Mouse (Mus musculus): ENCODE measurements around the gene Acad8. TPM values are rescaled to one million over a fixed set of nuclear protein-coding genes. Genes with fewer than 3 reads are reported as not detected.

The Acad8 gene
- total RNA-seq (2023) = 10 to 100 TPM in 1 of 2 experiments, 1 to 10 TPM in 1; 9.1 to 13.9 TPM

DNA sequence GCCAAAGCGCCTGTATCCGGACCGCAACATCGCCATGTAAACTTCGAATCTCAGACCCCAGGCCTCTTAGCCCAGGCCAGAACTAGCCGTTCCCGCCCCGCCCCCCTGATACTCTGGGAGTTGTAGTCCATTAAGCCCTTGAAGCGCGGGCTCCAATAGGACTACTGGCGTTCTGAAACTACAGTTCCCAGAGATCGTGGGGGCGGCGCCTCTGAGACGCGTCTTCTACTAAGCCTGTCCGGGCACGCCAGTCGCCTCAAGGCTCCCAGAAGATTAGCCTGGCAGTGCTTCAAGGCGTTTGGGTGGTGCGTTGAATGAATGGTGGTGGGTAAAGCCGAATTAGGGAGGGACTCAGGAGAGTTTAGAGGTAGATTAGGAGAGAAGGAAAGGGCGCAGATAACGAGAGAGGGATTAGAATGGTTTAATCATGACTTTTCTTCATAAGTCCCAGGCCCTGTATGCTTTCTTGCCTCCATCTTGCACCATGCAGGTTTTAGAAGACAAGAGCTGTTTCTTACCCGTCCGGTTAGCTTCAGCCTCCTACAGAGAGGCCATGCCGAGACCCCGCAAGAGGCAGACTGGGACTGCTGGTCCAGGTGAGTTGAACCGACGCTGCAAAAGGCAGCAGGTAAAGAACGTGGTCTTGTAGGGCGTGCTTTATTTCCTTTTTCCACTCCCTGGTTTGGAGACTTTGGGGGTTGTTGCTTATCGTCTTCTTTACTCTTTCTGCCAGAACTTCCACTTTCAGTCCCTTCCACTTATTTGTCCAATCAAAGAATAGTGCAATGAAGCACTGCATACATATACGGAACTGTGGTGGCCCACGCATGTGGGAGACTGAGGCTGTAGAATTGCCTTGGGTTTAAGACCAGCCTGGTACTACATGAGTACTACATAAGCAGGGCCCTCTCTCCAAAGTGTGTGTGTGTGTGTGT, at the start of gene Acad8, which contains the start of gene Thyn1:
Gene Acad8, minus strand, starts transcription at position 106 of the 935 bp plus-strand sequence.
Gene Thyn1, plus strand, starts transcription at position 250 of the 935 bp plus-strand sequence.

DNA sequence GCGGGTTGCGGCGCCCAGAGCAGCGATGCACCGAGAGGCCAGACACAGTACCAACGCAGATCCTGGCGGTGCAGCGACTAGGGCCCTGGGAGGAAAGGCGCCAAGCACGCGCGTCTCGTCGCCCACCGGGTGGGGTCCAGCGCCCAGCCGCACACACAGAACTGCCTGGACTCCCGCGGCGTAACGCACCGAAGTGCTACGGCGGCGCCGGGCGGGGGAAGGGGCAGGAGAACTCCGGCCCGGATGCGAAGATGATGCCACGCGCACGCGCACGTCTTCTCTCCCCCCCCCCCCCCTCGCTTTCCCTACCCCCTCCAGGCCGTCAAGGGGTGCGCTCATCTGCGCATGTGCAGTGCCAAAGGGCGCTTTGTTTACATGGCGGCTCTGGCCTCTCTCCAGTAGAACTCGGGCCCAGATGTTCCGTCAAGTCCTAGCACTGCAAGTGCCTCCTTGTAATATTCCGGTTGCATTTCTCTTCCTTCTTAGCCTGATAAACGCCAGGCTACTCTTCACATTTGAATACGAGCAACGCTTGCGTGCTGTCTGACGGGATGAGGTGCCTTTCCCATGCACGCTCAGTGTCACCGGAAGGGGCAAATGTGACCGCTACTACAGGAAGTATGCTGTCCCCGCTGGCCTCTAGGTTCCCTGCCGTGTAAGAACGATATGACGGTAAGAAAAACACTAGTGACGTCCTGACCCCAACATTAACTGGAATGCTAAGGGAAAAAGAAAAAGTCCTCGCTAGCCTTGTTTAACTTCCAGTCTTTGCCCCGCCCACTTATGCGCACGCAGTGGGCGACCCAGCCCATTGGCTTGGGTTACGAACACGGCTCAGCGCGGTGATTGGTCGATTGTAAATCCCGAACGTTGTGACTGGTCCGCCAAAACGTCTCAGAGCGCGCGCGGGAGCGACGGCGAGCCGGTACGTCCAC, 30.7 kb upstream of the Acad8 start, which contains the start of the genes Vps26b and Ncapd3:
Gene Vps26b, minus strand, starts transcription at position 238 of the 935 bp plus-strand sequence.
Gene Ncapd3, plus strand, starts transcription at position 348 of the 935 bp plus-strand sequence.

Other genes starting within 250 kb of the Acad8 start
- not detected for gene Glb1l2, start 193.1 kb downstream of the Acad8 start, total RNA-seq (2023)
- gene Glb1l3, start 138.7 kb downstream of the Acad8 start, total RNA-seq (2023) = not detected
- gene Gm1110, start 76.5 kb downstream of the Acad8 start, total RNA-seq (2023) = not detected
- gene Thyn1, start 144 bp upstream of the Acad8 start, total RNA-seq (2023) = 10 to 100 TPM in 1 of 2 experiments, 1 to 10 TPM in 1; 9.5 to 11.6 TPM
- 1 to 10 TPM; 2.2 to 2.4 TPM for gene Vps26b, start 30.5 kb upstream of the Acad8 start, total RNA-seq (2023)
- 10 to 100 TPM; 16.4 to 17.0 TPM for gene Ncapd3, start 30.6 kb upstream of the Acad8 start, total RNA-seq (2023)
- gene Jam3, start 155.9 kb upstream of the Acad8 start, total RNA-seq (2023) = not detected

Data from B cell, adult 67 days (primary cell).